Mouse (Mus musculus) c-Kit-positive CD71-positive TER-119-positive erythroid progenitor cells, embryonic 14.5 days (primary cell): ENCODE results near the gene Hist1h3f.
A peak's percentile ranks its signal among the peaks of the same experiment; 100 is the strongest.

Experiments
- DNase-seq: peaks from one replicate; pipeline ENCODE4 v3.0.0-alpha.2; 2013; ENCODE audit warnings: low spot score

The Hist1h3f gene

DNA sequence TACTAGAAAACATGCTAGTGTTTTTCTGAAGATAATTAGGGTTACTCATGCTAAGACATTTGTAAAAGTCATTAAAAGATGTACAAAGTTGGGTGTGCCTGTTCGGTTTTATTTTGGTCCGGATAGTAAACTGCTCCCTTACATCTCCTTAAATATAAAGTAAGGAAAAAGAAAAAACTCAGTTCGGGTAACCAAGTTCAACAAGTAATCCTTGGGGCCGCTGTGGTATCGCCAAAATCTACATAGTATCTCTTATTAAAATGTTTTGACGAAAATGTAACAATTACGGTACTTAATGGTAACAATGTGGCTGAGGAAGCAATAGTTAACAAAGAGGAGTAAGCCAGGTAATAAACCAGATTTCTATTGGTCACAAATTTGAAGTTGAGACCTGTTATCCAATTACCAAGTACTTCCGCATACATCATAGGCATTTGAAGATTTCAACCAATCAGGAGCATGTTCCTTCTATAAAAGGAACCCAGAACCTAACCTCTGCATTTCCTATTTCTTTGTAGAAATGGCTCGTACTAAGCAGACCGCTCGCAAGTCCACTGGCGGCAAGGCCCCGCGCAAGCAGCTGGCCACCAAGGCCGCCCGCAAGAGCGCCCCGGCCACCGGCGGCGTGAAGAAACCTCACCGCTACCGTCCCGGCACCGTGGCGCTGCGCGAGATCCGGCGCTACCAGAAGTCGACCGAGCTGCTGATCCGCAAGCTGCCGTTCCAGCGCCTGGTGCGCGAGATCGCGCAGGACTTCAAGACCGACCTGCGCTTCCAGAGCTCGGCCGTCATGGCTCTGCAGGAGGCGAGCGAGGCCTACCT, at the start of gene Hist1h3f:
Hist1h3f (plus strand) TSS at position 88 of the 822 bp plus-strand sequence.
- DNase-seq = peak; percentile 98

DNA sequence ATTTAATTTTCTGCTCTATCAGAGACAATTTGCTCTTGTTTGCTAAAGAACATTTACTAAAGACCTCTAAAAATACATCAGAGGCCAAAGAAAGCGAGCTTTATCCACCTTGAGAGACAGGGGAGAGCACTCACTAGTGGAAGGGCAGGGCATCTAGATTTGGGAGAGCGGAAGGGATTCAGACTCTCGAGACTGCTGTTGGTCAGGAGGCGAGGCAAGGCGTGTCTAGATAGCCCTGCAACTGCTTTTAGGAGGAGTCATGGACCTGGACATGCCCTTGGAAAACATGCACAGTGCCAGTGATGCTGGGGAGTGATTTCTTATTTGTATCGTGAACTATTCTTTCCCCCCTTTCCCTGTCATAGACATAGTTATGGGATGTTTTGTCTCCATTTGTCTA, 48.3 kb upstream of the Hist1h3f start:
- DNase-seq = no peak

DNA sequence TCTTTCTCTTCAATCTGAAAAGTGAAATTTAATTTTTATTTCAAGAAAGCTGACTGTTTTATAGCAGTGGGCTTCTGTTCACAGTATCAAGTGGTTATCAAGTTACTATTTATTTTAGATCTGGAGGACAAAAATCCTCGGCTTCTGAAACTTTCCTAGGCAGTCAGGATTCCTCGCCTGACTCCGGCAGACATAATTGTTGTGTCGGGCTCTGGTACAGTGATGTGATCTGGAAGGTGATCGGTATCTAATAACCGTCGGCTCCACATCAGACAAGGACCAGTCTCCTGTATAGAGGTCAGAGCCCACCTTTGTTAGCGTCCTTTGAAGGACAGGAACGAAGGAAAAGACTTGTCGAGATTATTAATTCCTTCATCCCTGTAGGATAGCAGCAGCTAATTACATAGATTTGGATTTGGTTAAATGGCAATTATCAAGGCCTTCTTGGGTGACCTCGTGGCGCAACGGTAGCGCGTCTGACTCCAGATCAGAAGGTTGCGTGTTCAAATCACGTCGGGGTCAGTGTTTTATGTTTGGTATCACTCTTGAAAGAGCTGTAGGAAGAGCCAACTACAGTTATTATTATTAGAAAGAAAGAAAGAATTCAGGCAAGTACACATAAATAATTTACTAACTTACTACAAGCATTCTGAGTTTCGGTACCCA, 46.1 kb upstream of the Hist1h3f start:
- DNase-seq = peak; percentile 76

DNA sequence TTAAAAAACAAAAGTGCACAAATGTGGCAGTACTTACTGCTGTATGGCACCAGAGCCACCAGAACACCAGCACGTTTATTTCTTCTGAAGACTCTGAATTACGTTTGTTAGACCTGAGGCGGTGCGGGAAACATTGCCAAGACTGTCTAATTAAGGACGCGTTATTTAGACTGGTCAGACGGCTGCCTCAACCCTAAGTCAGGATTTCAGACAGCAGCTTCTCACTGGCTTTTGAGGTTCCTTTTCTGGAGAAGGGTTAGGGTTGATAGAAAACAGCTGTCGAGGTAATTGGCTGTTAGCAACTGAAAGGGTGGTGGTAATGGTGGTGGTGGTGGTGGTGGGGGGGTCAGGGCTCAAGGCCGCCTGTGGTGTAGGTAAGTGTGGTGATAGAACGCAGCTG, 45.2 kb upstream of the Hist1h3f start:
- DNase-seq = no peak

- DNase-seq = no peak
Observed at GRCm38 (mm10) chr13:23499943-23500342, 43.9 kb upstream of the Hist1h3f start.

- peak; percentile 88 for DNase-seq
Observed at GRCm38 (mm10) chr13:23500424-23501200, 43.2 kb upstream of the Hist1h3f start.

DNA sequence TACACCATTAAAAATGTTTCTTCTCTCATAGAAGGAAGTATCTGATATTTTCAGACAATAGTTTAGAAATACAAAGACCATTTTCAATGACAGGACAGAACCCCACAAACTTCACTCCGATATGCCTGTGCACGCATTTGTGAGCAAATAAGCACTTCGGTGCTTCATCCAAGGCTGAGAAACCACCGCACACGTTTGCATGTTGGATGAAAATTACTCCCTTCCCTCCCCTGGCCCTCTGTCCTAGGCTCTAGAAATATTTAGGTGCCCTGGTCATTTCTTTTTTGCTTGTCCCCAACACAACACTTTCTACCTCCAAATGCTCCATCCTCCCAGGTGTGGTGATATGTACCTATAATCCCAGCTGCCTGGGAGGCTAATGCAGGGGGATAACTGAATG, 42.3 kb upstream of the Hist1h3f start:
- DNase-seq = no peak

- no peak for DNase-seq
Observed at GRCm38 (mm10) chr13:23502031-23502567, 41.8 kb upstream of the Hist1h3f start.

DNA sequence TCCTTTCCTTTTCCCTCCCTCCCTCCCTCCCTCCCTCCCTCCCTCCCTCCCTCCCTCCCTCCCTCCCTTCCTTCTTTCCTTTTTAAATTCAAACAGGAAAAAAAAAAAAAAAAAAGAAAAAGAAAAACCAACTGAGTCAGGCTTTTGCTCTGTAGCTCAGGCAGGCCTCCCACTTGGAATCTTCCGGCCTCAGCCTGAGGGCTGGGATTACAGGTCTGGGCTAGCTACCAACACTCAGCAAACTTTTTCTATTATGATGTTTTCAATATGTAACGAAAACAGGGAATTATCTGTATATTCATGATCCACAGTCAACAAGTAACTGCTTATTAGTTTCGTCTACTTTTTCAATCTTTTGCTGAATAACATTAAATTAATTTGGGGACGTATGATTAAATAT, 40.9 kb upstream of the Hist1h3f start:
- no peak for DNase-seq

DNA sequence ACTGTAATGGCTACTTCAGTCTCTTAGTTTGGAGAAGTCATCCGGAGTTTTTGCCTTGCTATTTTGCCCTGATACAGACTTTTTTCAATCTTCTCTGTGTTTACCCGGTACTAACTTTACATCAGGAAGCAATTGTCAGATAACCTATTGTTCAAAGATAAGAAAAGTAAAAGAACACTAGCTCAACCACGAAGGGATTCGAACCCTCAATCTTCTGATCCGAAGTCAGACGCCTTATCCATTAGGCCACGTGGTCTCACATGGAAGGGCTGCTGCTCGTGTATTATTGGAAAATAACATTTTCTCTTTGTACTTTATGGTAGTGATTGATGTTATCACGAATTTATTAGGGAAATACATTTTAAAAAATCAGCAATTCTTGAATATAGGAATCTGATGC, 40.1 kb upstream of the Hist1h3f start:
- peak; percentile 80 for DNase-seq

DNA sequence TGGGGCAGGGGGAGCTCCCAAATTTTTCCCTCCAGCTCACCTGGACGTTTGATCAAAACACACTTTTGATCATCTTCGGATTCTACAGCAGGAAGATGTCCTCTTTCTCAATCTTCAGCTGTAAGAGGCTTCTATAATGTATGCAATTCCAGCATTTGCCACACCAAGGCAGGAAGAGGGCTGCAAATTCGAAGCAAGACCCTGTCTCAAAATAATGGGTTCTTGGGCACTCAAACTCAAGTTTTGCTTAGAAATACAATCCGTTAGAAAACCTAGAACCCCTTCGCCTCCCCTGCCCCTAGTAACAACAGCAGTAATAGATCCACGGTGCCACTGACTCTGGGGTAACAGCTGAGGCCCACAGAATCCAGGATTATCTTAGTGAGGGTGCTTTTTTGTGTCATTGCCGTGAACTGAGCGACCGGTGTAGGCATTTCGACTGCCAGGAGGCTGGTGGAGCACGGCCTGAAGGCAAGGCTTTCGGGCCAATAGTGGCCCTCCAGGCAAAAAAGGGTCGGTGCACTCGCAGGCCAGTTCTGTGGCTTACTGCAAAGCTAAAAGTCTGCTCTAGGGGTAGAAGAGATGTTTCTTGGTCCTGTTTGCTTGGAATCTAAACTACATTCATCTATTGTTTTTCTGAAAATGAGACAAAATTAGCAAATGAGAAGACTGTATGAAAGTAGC, 38.0 kb upstream of the Hist1h3f start:
- no peak for DNase-seq

GRCm38 (mm10) chr13:23506351-23506750, 37.5 kb upstream of the Hist1h3f start:
- DNase-seq = peak; percentile 82

GRCm38 (mm10) chr13:23506819-23507515, 36.9 kb upstream of the Hist1h3f start:
- no peak for DNase-seq

DNA sequence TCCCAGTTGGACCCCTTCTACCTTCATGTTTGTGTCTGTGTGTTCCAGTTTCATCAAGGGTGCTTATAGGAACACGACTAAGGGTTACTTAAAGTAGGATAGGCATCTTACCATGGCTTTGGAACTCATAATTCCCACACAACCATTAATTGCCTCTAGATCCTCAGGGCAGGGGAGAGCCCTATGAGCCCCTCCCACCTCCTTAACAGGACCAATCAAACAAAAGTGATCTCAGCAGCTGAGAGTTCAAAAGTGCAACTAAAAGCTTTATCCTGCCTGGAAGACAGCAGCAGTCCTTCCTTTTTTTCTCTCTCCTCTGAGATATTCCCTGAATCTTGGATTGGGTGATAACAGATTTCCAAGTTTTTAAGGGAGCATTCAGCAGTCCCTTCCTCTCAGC, 33.7 kb upstream of the Hist1h3f start:
- DNase-seq = no peak

- no peak for DNase-seq
Observed at GRCm38 (mm10) chr13:23513517-23513916, 30.3 kb upstream of the Hist1h3f start.

GRCm38 (mm10) chr13:23515281-23515680, 28.6 kb upstream of the Hist1h3f start:
- no peak for DNase-seq

DNA sequence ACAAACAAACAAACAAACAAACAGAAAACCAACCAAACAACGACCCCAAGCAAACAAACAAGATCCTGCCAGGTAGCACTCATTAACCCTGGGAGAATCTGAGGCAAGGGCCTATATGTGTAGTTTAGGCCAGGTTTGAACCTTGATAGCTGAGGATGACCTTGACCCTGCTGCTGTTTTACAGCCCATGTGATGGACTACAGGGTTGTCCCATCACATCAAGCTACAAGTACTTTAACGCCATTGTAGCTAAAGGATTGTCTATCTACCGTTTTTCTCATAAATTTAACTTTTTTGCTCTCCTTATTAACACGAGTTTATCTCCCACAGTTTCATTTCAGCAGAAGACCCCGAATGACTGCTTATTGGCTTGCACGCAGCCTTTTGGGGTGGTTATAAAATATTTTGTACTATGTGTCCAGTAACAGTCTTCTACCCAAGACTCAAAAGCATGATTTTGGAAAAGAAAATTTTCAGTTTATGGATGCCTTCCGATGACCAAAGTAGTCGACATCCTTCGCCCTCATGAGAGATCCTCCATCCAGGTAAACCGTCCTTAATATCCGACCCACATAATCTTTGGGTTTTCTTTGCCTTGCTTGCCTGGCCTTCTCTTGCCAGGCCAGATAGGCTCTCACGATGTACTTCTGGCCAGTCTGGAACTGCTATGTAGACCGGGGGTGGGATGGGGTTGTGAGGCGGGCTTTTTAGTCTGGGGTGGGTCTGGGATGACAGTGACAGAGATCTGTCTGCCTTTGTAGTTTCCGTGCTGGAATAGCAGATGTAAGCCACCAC, 27.8 kb upstream of the Hist1h3f start:
- DNase-seq = no peak

DNA sequence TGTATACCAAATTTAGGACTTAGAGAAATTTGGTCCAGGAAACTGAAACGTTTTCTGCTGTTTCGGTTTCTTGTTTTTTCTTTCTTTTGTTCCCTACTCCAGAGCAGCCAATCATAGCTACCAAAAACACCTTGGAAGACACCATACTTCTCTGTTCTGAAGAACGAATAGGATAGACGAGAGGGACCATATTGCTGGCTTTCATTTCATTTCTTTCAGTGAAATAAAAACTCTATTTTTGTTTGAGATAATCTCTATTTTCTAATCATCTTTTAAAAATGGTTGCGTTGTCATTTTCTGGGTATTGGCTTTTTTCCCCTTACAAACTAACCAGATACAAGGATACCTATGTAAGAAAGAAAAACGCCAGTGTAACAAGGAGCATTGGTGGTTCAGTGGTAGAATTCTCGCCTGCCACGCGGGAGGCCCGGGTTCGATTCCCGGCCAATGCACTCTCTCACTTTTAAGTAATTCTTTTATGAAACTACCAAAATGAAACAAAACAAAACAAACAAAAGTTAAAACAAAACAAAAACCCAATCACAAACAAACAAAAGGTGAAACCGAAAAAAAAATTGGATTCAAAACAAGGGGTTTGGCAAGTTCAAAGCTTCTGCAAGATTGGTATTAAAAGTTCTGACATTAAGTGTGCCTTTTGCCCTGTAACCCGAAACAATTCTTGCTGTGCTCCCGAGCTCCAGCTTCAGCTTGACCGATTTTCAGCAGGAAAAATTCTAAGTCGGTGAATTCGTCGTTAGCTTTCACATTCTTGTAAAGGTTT, 26.8 kb upstream of the Hist1h3f start:
- peak; percentile 86 for DNase-seq

GRCm38 (mm10) chr13:23517603-23518294, 26.1 kb upstream of the Hist1h3f start:
- DNase-seq = peak; percentile 90
